Mouse (Mus musculus): ENCODE data around the gene Mov10l1. TPM values are rescaled to one million over a fixed set of nuclear protein-coding genes. Genes with fewer than 3 reads are reported as not detected.

The Mov10l1 gene
- polyA plus RNA-seq, 1 experiment from 2014 or later = not detected

- peak overlapping the region; percentile 95 for H3K9ac ChIP-seq (ENCODE audit: low read length)
- H3K27ac ChIP-seq (ENCODE audit: low read length) = peak overlapping the region; percentile 90
- H3K27me3 ChIP-seq (ENCODE audit: control insufficient read depth, insufficient read depth, low read length) = no peaks in the 10 kb centered on the region
- peaks cover 32% of the 10 kb centered on the region for H3K4me1 ChIP-seq (ENCODE audit: control insufficient read depth, insufficient read depth, low read length)
- H3K4me3 ChIP-seq (replicated peaks; ENCODE audit: low read length) = peak overlapping the region; percentile 84
- ATAC-seq (ENCODE audit: insufficient read depth, low FRiP score) = peak; percentile 4; the same call in 1 of the 2 replicates
- H3K4me2 ChIP-seq (ENCODE audit: low read depth, low read length) = peak overlapping the region; percentile 66
- WGBS = under 1% methylated on average over 34 of the region's 39 CpGs
- H3K9me3 ChIP-seq (replicated peaks; ENCODE audit: control insufficient read depth, low read length) = no peaks in the 10 kb centered on the region
- no peaks in the 10 kb centered on the region for H3K36me3 ChIP-seq (ENCODE audit: control insufficient read depth, insufficient read depth, low read length)
These were observed 93.5 kb downstream of the Mov10l1 start for GRCm38 (mm10) chr15:89076156-89076731.

GRCm38 (mm10) chr15:89078208-89078836, 95.6 kb downstream of the Mov10l1 start:
- peak overlapping the region; percentile 66 for H3K4me2 ChIP-seq (ENCODE audit: low read depth, low read length)
- H3K4me1 ChIP-seq (ENCODE audit: control insufficient read depth, insufficient read depth, low read length) = peaks cover 32% of the 10 kb centered on the region
- no peaks in the 10 kb centered on the region for H3K9me3 ChIP-seq (replicated peaks; ENCODE audit: control insufficient read depth, low read length)
- peak overlapping the region; percentile 59 for H3K27ac ChIP-seq (ENCODE audit: low read length)
- 0 out of 2 replicates have a peak, but pooled peaks cover 9% of the 10 kb centered on the region for H3K36me3 ChIP-seq (ENCODE audit: control insufficient read depth, insufficient read depth, low read length)
- H3K27me3 ChIP-seq (ENCODE audit: control insufficient read depth, insufficient read depth, low read length) = no peaks in the 10 kb centered on the region
- ATAC-seq (ENCODE audit: insufficient read depth, low FRiP score) = 0 out of 2 replicates have a peak, but pooled peaks have one; percentile 12
- peak overlapping the region; percentile 84 for H3K4me3 ChIP-seq (replicated peaks; ENCODE audit: low read length)
- WGBS = 47% methylated on average over 9 of the region's 9 CpGs
- H3K9ac ChIP-seq (ENCODE audit: low read length) = peak overlapping the region; percentile 17

GRCm38 (mm10) chr15:89083906-89084305, 101.2 kb downstream of the Mov10l1 start:
- peaks cover 13% of the 10 kb centered on the region; the same call in 1 of the 2 replicates for H3K36me3 ChIP-seq (ENCODE audit: control insufficient read depth, insufficient read depth, low read length)

GRCm38 (mm10) chr15:89084826-89085225, 102.1 kb downstream of the Mov10l1 start:
- no peak for ATAC-seq (ENCODE audit: insufficient read depth, low FRiP score)

More at GRCm38 (mm10) chr15:89083906-89084305, 101.2 kb downstream of the Mov10l1 start:
- Histone ChIP-seq H3K27me3 (ENCODE audit: control insufficient read depth, insufficient read depth, low read length) (no peaks in the 10 kb centered on the region), H3K9me3 (replicated peaks; ENCODE audit: control insufficient read depth, low read length) (no peaks in the 10 kb centered on the region), H3K4me1 (ENCODE audit: control insufficient read depth, insufficient read depth, low read length) (peaks cover 5% of the 10 kb centered on the region), H3K4me2 (ENCODE audit: low read depth, low read length) (no peak overlapping the region), H3K9ac (ENCODE audit: low read length) (no peak overlapping the region), H3K4me3 (replicated peaks; ENCODE audit: low read length) (no peak overlapping the region), H3K27ac (ENCODE audit: low read length) (no peak overlapping the region)
- ATAC-seq (ENCODE audit: insufficient read depth, low FRiP score) = no peak
- WGBS = 90% methylated on average over 1 of the region's 1 CpGs

GRCm38 (mm10) chr15:89088607-89089247, 106.0 kb downstream of the Mov10l1 start, which contains the start of gene Selenoo:
TSS of gene Selenoo (plus strand) at chr15:89089084.
- WGBS = under 1% methylated on average over 38 of the region's 38 CpGs
- Histone ChIP-seq H3K27me3 (ENCODE audit: control insufficient read depth, insufficient read depth, low read length) (no peaks in the 10 kb centered on the region), H3K9ac (ENCODE audit: low read length) (peak within 1 kb of the TSS; percentile 98), H3K4me2 (ENCODE audit: low read depth, low read length) (peak within 1 kb of the TSS; percentile 95), H3K9me3 (replicated peaks; ENCODE audit: control insufficient read depth, low read length) (no peaks in the 10 kb centered on the region), H3K4me3 (replicated peaks; ENCODE audit: low read length) (peak within 1 kb of the TSS; percentile 94), H3K27ac (ENCODE audit: low read length) (peak within 1 kb of the TSS; percentile 78), H3K36me3 (ENCODE audit: control insufficient read depth, insufficient read depth, low read length) (peaks cover 12% of the 10 kb centered on the region), H3K4me1 (ENCODE audit: control insufficient read depth, insufficient read depth, low read length) (peaks cover 15% of the 10 kb centered on the region)
- peak; percentile 94 for ATAC-seq (ENCODE audit: insufficient read depth, low FRiP score)

More at GRCm38 (mm10) chr15:89084826-89085225, 102.1 kb downstream of the Mov10l1 start:
- Histone ChIP-seq H3K9ac (ENCODE audit: low read length) (no peak overlapping the region), H3K9me3 (replicated peaks; ENCODE audit: control insufficient read depth, low read length) (no peaks in the 10 kb centered on the region), H3K36me3 (ENCODE audit: control insufficient read depth, insufficient read depth, low read length) (peaks cover 13% of the 10 kb centered on the region; the same call in 1 of the 2 replicates), H3K27ac (ENCODE audit: low read length) (no peak overlapping the region), H3K4me2 (ENCODE audit: low read depth, low read length) (no peak overlapping the region), H3K4me1 (ENCODE audit: control insufficient read depth, insufficient read depth, low read length) (peaks cover 5% of the 10 kb centered on the region), H3K27me3 (ENCODE audit: control insufficient read depth, insufficient read depth, low read length) (no peaks in the 10 kb centered on the region), H3K4me3 (replicated peaks; ENCODE audit: low read length) (no peak overlapping the region)
- WGBS = 84% methylated on average over 2 of the region's 2 CpGs

- H3K4me3 ChIP-seq (replicated peaks; ENCODE audit: low read length) = peak overlapping the region; percentile 94
- H3K4me2 ChIP-seq (ENCODE audit: low read depth, low read length) = peak overlapping the region; percentile 95
- H3K9ac ChIP-seq (ENCODE audit: low read length) = peak overlapping the region; percentile 98
- WGBS = 1% methylated on average over 68 of the region's 68 CpGs
- peaks cover 19% of the 10 kb centered on the region for H3K36me3 ChIP-seq (ENCODE audit: control insufficient read depth, insufficient read depth, low read length)
- no peaks in the 10 kb centered on the region for H3K9me3 ChIP-seq (replicated peaks; ENCODE audit: control insufficient read depth, low read length)
- no peaks in the 10 kb centered on the region for H3K27me3 ChIP-seq (ENCODE audit: control insufficient read depth, insufficient read depth, low read length)
- ATAC-seq (ENCODE audit: insufficient read depth, low FRiP score) = peak; percentile 57
- H3K4me1 ChIP-seq (ENCODE audit: control insufficient read depth, insufficient read depth, low read length) = peaks cover 15% of the 10 kb centered on the region
- H3K27ac ChIP-seq (ENCODE audit: low read length) = peak overlapping the region; percentile 78
These were observed 106.7 kb downstream of the Mov10l1 start for GRCm38 (mm10) chr15:89089248-89090051.

- no peaks in the 10 kb centered on the region for H3K9me3 ChIP-seq (replicated peaks; ENCODE audit: control insufficient read depth, low read length)
- H3K4me1 ChIP-seq (ENCODE audit: control insufficient read depth, insufficient read depth, low read length) = peaks cover 15% of the 10 kb centered on the region
- no peak overlapping the region for H3K9ac ChIP-seq (ENCODE audit: low read length)
- H3K27ac ChIP-seq (ENCODE audit: low read length) = no peak overlapping the region
- ATAC-seq (ENCODE audit: insufficient read depth, low FRiP score) = no peak
- H3K4me2 ChIP-seq (ENCODE audit: low read depth, low read length) = no peak overlapping the region
- H3K36me3 ChIP-seq (ENCODE audit: control insufficient read depth, insufficient read depth, low read length) = peaks cover 25% of the 10 kb centered on the region
- H3K4me3 ChIP-seq (replicated peaks; ENCODE audit: low read length) = no peak overlapping the region
- WGBS = 74% methylated on average over 4 of the region's 4 CpGs
- H3K27me3 ChIP-seq (ENCODE audit: control insufficient read depth, insufficient read depth, low read length) = no peaks in the 10 kb centered on the region
These were observed 108.0 kb downstream of the Mov10l1 start for GRCm38 (mm10) chr15:89090662-89091061.

- H3K36me3 ChIP-seq (ENCODE audit: control insufficient read depth, insufficient read depth, low read length) = peaks cover 32% of the 10 kb centered on the region
- H3K9me3 ChIP-seq (replicated peaks; ENCODE audit: control insufficient read depth, low read length) = no peaks in the 10 kb centered on the region
- ATAC-seq (ENCODE audit: insufficient read depth, low FRiP score) = no peak
- no peaks in the 10 kb centered on the region for H3K27me3 ChIP-seq (ENCODE audit: control insufficient read depth, insufficient read depth, low read length)
- 87% methylated on average over 5 of the region's 5 CpGs for WGBS
- no peak overlapping the region for H3K27ac ChIP-seq (ENCODE audit: low read length)
- no peak overlapping the region for H3K4me2 ChIP-seq (ENCODE audit: low read depth, low read length)
- H3K9ac ChIP-seq (ENCODE audit: low read length) = no peak overlapping the region
- H3K4me3 ChIP-seq (replicated peaks; ENCODE audit: low read length) = no peak overlapping the region
- H3K4me1 ChIP-seq (ENCODE audit: control insufficient read depth, insufficient read depth, low read length) = peaks cover 15% of the 10 kb centered on the region
These were observed 109.5 kb downstream of the Mov10l1 start for GRCm38 (mm10) chr15:89092181-89092580.
